Mouse (Mus musculus) cerebellum, adult 8-10 months (tissue): ENCODE results near the gene Uqcrq.

Source experiments
- DNase-seq: peaks from one replicate; pipeline ENCODE4 v3.0.0; 2022

Gene Uqcrq

DNA sequence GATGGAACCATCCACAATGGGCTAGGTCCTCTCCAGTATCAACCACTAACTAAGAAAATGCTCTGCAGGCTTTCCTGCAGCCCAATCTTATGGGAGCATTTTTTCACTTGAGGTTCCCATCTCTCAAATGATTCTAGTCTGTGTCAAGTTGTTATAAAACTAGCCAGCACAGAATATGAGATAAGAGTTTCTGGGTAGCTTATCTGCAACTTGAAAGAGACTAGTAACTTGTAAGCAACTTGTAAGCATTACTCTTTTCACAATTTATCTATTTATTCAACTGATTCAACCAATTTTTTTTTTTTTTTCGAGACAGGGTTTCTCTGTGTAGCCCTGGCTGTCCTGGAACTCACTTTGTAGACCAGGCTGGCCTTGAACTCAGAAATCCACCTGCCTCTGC lies 27.0 kb downstream of the Uqcrq start:
- no peak for DNase-seq

DNA sequence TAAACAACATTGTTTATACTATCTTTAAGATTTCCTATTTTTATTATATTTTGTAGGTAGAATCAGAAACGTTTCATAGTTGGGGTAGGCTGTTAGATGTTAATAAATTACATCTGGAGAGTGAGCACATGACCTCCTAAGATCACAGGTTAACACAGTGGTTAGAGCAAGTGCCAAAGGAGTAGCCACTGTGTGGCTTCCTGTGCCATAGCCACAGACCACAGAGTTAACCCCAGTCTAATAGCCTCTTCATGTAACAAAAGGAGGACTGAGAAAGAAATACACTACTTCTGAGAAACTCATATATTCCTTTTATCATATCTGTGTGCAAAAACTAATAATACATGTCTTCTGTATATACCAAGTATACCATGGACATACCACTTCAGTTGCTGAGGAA lies 36.8 kb downstream of the Uqcrq start:
- no peak for DNase-seq

DNA sequence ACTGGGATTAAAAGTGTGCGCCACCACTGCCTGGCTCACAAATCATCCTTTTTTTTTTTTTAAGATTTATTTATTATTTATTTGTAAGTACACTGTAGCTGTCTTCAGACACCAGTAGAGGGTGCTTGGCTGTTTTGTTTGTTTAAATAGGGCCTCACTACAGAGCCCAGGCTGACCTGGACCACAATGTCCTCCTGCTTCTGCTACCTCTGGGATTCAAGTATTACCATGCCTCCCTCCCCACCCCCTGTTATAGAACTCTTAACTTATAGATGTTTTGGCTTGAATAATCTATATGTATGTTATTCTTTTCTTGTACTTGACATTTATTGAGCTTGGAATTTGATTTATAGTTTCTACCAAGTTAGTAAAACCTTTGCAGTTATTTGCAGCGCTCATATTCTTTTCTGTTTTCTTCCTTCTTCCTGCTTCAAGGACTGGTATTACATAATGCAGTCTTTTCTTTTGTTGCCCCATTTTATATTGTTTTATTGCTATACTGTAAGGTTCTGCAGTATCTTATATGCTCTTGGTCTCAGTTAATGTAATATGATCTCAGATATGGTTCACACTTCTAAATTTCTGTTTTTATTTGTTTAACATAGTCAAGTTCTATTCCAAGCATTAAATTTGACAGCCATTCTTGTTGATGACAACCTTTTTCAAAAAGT lies 46.7 kb downstream of the Uqcrq start:
- DNase-seq: no peak

DNA sequence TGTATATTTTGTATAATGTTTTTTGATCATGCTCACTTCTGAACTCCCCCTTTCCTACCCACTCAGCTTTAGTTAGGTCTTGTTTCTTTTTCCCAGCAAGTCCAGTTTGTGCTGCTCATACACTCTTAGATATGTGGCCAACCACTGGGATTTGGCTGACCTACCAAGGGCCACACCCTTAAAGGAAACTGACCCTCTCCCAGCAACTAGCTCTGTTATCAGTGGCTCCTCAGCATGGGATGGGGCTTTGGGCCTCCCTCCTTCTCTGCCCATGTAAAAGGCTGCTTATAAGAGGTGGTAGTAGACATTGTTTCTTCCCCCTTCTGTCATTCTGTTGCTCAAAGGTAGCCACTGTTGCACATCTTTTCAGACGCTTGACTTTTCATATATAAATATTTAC lies 51.7 kb downstream of the Uqcrq start:
- no peak for DNase-seq
